Mouse (Mus musculus) hindbrain, postnatal 0 days (tissue): ENCODE measurements at regions not wholly inside any gene's neighbourhood (a gene's known extent, or its start where the extent isn't known, plus 50 kb on each side); places are given as distances from the start of the nearest gene placed in this dataset.

Experiments used
- ATAC-seq: fragments of 200-750 bp; cut with Nextera tagmentation; 2 replicates; pipeline ENCODE4 v1.8.0; 2017; ENCODE audit warnings: mild to moderate bottlenecking, moderate TSS enrichment, moderate library complexity
- DNase-seq: peaks from one replicate; pipeline ENCODE4 v3.0.0-alpha.2; 2015; ENCODE audit warnings: low spot score
- H3K27ac ChIP-seq: fragments of 300-500 bp; sonication (generic); 2 replicates; pipeline ENCODE4 v1.5.1; 2014; ENCODE audit warnings: mild to moderate bottlenecking
- H3K27me3 ChIP-seq: fragments of 300-500 bp; sonication (generic); 2 replicates; pipeline ENCODE4 v1.6.1; 2014; ENCODE audit warnings: low read length, mixed read lengths; ENCODE audit not compliant: insufficient read depth
- H3K36me3 ChIP-seq: fragments of 300-500 bp; sonication (generic); 2 replicates; pipeline ENCODE4 v1.6.1; 2014; ENCODE audit warnings: low read length, mixed read lengths; ENCODE audit not compliant: insufficient read depth
- H3K4me1 ChIP-seq: fragments of 300-500 bp; sonication (generic); 2 replicates; pipeline ENCODE4 v1.6.1; 2014; ENCODE audit warnings: antibody characterized with exemption, low read length, mixed read lengths; ENCODE audit not compliant: insufficient read depth
- H3K4me2 ChIP-seq: fragments of 300-500 bp; sonication (generic); 2 replicates; pipeline ENCODE4 v1.6.1; 2014; ENCODE audit warnings: low read depth, mild to moderate bottlenecking, low read length, moderate library complexity, mixed read lengths
- H3K4me3 ChIP-seq: fragments of 300-500 bp; sonication (generic); 2 replicates; pipeline ENCODE4 v1.5.1; 2014; ENCODE audit warnings: low read length
- H3K9ac ChIP-seq: fragments of 300-500 bp; sonication (generic); replicated peaks from 2 replicates; pipeline ENCODE4 v1.6.1; 2014; ENCODE audit warnings: mild to moderate bottlenecking, low read length, moderate library complexity, mixed read lengths
- H3K9me3 ChIP-seq: fragments of 300-500 bp; sonication (generic); 2 replicates; pipeline ENCODE4 v1.6.1; 2016; ENCODE audit warnings: low read length, mixed read lengths
- CTCF ChIP-seq: IDR thresholded peaks from 2 replicates; pipeline ENCODE4 v1.5.1; 2016; ENCODE audit warnings: antibody characterized with exemption, control low read depth, low read depth
- WGBS: fragments of 180-500 bp; shearing (Covaris S2); extraction: QIAGEN DNeasy Blood & Tissue Kit; methylation state at CpG from one replicate; pipeline ENCODE4 v1.1.7; 2014; 5-methylcytosine and 5-hydroxymethylcytosine counted together

DNA sequence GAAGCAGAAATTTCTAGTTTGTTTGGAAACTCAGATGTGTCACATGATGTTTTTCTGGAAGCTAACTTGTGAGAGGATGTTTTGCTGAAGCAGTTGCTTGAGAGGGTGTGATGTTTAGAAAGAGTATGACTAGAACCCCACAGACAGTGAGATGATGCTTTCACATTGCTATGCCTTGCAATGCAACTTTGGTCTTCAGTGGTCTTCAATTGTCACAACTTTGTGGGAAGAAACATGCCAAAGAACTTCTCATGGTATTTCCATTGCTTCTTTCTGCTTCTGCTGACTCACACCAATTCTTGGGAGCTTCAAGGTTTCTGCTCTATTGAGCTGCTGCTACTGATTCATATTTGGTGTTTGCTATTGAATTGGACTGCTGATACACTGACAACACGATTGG is 365.3 kb upstream of the Tmem229a start:
- DNase-seq = no peak
- Histone ChIP-seq H3K4me1 (no peaks in the 10 kb centered on the region), H3K9ac (no peak overlapping the region), H3K4me2 (no peak overlapping the region), H3K9me3 (no peaks in the 10 kb centered on the region), H3K27me3 (no peaks in the 10 kb centered on the region), H3K4me3 (no peak overlapping the region), H3K36me3 (no peaks in the 10 kb centered on the region), H3K27ac (no peak overlapping the region)
- WGBS = 67% methylated on average over 1 of the region's 1 CpGs
- TF ChIP-seq CTCF = no peak
- no peak for ATAC-seq

DNA sequence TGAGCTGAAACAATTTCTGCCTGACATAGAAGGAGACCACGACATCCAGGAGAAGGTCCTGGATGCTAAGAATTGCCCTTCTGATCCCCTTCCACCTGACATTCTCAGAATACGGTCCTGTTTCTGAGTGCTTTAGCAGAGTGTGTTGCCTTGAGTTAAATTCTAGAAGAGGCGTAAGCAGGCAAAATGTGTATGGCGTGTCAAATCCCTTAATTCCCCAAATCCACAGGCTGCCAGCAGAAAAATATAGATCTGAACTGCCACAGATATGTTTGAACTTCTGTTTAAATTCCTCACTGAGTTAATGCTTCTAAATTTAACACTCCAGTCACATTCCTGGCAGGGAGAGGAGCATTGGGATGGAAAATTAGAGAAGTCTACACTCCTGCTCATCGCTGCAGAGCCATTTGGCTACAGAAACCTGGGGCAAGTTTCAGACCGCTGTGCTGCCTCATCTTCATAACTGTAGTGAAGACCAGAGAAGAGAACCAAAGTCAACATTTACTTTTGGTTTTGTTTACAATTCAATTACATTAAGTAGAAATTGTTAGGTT is 364.3 kb upstream of the Tmem229a start:
- no peak for ATAC-seq
- no peaks in the 10 kb centered on the region for H3K4me1 ChIP-seq
- H3K27me3 ChIP-seq = no peaks in the 10 kb centered on the region
- no peak for DNase-seq
- WGBS = 85% methylated on average over 6 of the region's 6 CpGs
- no peak for TF ChIP-seq CTCF
- H3K4me2 ChIP-seq = no peak overlapping the region
- H3K27ac ChIP-seq = no peak overlapping the region
- H3K9ac ChIP-seq = no peak overlapping the region
- H3K9me3 ChIP-seq = no peaks in the 10 kb centered on the region
- no peak overlapping the region for H3K4me3 ChIP-seq
- no peaks in the 10 kb centered on the region for H3K36me3 ChIP-seq

DNA sequence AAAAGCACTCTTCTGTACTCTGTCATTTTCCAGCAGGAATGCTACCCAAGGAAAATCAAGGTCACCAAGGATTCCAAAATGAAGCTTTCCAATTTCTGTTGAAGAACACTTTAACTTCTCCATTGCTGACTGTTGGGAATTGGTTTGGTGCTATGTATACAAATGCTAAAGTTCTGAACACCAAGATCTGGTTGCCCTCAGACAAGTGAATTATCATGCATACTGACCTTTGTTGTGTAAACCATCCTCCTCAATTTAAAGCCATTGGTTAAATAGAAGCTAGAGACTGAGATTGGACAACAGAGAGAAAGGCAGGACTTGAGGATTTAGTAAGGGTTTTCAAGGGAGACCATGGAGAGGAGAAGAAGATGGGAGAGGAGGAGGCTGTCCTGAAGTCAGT is 351.4 kb upstream of the Tmem229a start:
- Histone ChIP-seq H3K9ac (no peak overlapping the region), H3K36me3 (no peaks in the 10 kb centered on the region), H3K4me2 (no peak overlapping the region), H3K27me3 (no peaks in the 10 kb centered on the region), H3K4me1 (no peaks in the 10 kb centered on the region), H3K4me3 (no peak overlapping the region), H3K27ac (no peak overlapping the region), H3K9me3 (no peaks in the 10 kb centered on the region)
- no peak for DNase-seq
- ATAC-seq = no peak
- TF ChIP-seq CTCF = no peak

DNA sequence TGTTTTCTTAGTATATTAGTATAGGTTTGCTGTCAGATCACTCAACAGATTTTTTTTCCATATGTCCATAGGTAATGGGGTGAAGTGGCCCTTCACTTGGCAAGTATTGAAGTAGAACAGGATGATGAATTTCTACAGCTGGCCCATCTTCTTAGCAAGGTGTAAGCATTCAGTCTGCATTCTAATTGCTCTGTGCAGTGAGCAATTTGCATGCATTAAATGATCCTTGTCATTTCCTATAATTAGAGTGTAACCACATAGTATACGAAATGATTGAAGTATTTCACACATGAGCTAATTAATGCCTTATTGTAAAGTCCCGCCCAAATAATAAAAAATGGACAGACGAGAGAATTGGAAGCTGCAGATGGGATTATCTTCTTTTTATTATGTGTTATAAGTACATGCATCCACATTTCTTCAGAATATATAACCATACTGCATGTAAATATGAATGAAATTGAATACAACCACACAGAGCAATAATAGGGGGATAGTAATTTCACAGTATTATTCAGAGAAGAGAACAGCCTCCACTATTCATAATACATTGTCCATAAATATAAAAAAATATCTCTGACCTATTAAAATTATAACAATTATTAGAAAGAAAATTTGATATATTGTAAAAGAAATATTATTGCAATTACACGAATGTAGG is 348.9 kb upstream of the Tmem229a start:
- no peak for TF ChIP-seq CTCF
- Histone ChIP-seq H3K4me2 (no peak overlapping the region), H3K36me3 (no peaks in the 10 kb centered on the region), H3K27ac (no peak overlapping the region), H3K9ac (no peak overlapping the region), H3K27me3 (no peaks in the 10 kb centered on the region), H3K9me3 (no peaks in the 10 kb centered on the region), H3K4me1 (no peaks in the 10 kb centered on the region), H3K4me3 (no peak overlapping the region)
- DNase-seq (no peak), ATAC-seq (no peak)
- WGBS = 72% methylated on average over 4 of the region's 4 CpGs

DNA sequence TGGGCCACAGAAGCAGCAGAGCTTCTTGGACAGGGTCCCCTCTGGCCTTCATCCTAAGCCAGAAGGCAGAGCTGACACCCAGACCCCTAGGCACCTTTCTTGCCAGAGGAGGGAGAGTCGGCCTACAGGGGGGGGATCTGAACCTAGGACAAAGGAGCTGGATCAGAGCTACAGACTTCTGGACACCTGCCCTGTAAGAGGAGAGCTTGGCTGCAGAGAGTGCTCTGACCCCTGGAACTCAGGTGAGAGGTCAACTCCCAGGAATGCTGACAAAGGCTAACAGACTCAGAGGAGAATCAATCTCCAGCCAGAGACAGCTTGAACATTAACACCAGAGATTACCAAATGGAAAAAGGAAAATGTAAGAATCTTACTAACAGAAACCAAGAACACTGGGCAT is 335.5 kb upstream of the Tmem229a start:
- WGBS = 90% methylated on average over 1 of the region's 1 CpGs
- no peak overlapping the region for H3K9ac ChIP-seq

DNA sequence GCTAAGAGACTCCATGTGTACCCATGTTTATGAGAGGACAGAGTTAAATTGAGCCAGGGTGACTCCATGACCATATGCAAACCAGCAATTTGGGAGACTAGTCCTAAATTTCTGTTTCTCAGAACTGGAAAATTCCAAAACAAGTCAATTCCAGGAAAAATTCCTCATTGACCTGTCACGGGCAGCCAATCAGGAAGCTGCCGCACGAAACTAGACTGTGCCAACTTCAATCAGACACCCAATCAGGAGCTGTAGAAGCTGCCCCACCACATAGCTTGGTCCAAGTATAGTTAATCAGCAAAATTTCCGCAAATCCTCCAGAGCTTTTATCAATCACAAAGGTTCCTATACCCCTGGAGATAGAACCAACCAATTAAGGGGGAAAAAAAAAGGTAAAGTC is 331.5 kb upstream of the Tmem229a start:
- no peaks in the 10 kb centered on the region for H3K27me3 ChIP-seq
- H3K9ac ChIP-seq = no peak overlapping the region
- WGBS = 94% methylated on average over 4 of the region's 4 CpGs
- TF ChIP-seq CTCF = no peak
- H3K36me3 ChIP-seq = no peaks in the 10 kb centered on the region
- H3K4me2 ChIP-seq = no peak overlapping the region
- ATAC-seq = no peak
- H3K4me3 ChIP-seq = no peak overlapping the region
- no peak overlapping the region for H3K27ac ChIP-seq
- no peaks in the 10 kb centered on the region for H3K9me3 ChIP-seq
- no peaks in the 10 kb centered on the region for H3K4me1 ChIP-seq
- no peak for DNase-seq

More for the DNA sequence above, 335.5 kb upstream of the Tmem229a start:
- no peak for TF ChIP-seq CTCF
- H3K9me3 ChIP-seq = no peaks in the 10 kb centered on the region
- ATAC-seq = no peak
- no peak overlapping the region for H3K27ac ChIP-seq
- H3K4me2 ChIP-seq = no peak overlapping the region
- no peak overlapping the region for H3K4me3 ChIP-seq
- no peaks in the 10 kb centered on the region for H3K4me1 ChIP-seq
- H3K36me3 ChIP-seq = no peaks in the 10 kb centered on the region
- no peak for DNase-seq
- H3K27me3 ChIP-seq = no peaks in the 10 kb centered on the region

DNA sequence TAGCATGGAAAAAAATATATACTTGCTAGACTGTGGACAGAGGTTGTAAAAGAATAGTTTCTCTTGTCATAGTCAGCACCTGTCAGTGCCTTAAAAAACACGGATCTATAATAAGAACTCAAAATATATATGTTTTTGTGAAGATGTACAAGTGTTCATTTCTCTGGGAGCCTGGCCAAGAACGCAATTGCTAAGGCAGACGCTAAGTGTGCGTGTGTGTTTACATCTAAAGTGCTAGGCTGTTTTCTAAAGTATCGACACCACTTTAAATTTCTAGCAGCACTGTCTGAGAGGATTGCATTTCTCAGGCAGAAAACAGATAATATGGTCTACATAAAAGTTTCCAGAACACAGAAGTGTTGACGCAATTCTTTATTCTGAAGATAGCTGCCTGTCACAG is 330.2 kb upstream of the Tmem229a start:
- no peak overlapping the region for H3K4me2 ChIP-seq
- no peak for ATAC-seq
- no peak overlapping the region for H3K9ac ChIP-seq
- H3K4me1 ChIP-seq = no peaks in the 10 kb centered on the region
- no peak for TF ChIP-seq CTCF
- H3K27me3 ChIP-seq = no peaks in the 10 kb centered on the region
- no peak for DNase-seq
- no peak overlapping the region for H3K4me3 ChIP-seq
- 86% methylated on average over 6 of the region's 6 CpGs for WGBS
- no peaks in the 10 kb centered on the region for H3K9me3 ChIP-seq
- H3K36me3 ChIP-seq = no peaks in the 10 kb centered on the region
- no peak overlapping the region for H3K27ac ChIP-seq
